Mouse (Mus musculus): ENCODE results near the gene Ulk4. TPM values are rescaled to one million over a fixed set of nuclear protein-coding genes. Genes with fewer than 3 reads are reported as not detected.
A peak's percentile ranks its signal among the peaks of the same experiment; 100 is the strongest.

Gene Ulk4
- polyA plus RNA-seq, 1 experiment from 2014 or later, result 167 TPM

DNA sequence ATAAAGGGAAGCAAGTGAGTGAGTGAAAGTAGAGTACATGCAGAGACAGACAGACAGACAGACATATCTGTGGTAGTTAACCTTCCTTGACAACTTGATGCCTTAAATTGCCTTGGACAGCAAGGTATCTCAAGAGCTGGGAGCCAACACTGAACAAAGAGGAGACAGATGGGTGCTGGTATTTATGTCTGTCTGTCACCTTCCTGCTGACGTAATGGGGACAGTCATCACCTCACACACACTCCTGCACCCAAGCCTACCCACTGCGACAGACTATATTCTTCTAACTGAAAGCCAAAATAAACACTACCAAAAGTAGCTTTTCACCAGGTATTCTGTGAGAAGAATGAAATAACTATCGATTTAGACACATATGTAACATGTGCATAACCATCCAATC lies 196.2 kb downstream of the Ulk4 start:
- Histone ChIP-seq H3K9ac (no peak overlapping the region), H3K27ac (no peak overlapping the region), H3K4me2 (replicated peaks) (no peak overlapping the region), H3K36me3 (no peaks in the 10 kb centered on the region), H3K4me1 (peaks cover 35% of the 10 kb centered on the region), H3K9me3 (no peaks in the 10 kb centered on the region), H3K27me3 (no peaks in the 10 kb centered on the region), H3K4me3 (no peak overlapping the region)
- 84% methylated on average over 3 of the region's 3 CpGs for WGBS
- ATAC-seq (ENCODE audit: low FRiP score, low read depth), result no peak

DNA sequence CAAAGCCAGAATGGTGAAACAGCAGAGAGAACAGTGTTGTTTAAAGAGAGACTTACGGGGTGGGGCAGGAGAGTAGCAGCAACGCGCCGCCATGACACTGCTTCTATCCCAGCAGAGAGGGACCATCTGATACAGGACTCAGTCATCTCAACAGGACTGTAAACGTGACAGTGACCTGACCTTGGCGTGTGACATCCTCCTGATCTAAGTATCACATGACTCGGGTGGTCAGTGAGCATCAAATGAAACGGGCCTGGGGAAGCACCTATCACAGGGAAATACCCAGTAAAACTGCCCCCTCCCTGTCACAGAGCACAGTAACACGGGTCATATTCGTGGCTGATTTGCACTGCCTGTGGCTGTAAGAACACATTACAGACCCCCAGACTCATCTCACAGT lies 196.6 kb downstream of the Ulk4 start:
- Histone ChIP-seq H3K4me1 (peaks cover 40% of the 10 kb centered on the region), H3K27ac (no peak overlapping the region), H3K9ac (no peak overlapping the region), H3K4me3 (no peak overlapping the region), H3K9me3 (no peaks in the 10 kb centered on the region), H3K4me2 (replicated peaks) (no peak overlapping the region), H3K36me3 (no peaks in the 10 kb centered on the region), H3K27me3 (no peaks in the 10 kb centered on the region)
- no peak for ATAC-seq (ENCODE audit: low FRiP score, low read depth)
- 60% methylated on average over 10 of the region's 10 CpGs for WGBS

DNA sequence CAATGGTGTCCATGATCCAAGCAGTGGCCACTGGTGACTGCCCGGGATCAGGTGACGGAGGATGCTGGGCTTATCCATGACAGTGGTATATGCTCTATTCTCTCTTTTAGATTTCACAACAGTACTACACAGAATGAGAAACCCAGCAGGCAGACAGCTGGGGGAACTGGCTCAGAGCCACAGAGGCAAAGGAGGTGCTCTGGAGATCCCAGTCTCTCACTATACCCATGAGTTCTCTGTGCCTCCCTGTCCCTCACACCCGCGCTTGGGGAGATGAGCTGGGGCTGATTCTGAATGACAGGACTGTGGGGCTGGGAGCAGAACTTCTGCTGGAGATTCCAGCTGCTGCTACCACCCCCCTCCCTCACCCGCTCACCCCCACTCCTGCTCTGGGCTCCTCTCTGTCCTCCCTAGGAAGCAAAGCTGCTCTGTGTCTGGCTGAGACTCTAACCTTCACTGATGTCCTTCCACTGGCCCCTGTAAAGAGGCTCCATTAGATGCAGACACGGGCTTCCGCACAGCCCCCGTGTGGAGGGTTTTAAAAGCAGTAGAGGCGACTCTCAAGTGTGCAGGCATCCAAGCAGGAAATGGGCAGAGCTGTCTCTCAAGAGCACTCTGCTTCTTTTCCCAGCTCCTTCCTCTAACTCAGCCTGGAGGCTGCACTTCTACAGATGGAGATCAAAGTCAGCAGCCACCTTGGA lies 197.5 kb downstream of the Ulk4 start:
- Histone ChIP-seq H3K27ac (no peak overlapping the region), H3K4me3 (no peak overlapping the region), H3K36me3 (no peaks in the 10 kb centered on the region), H3K4me1 (peaks cover 41% of the 10 kb centered on the region), H3K4me2 (replicated peaks) (peak overlapping the region; percentile 27), H3K9me3 (no peaks in the 10 kb centered on the region), H3K27me3 (no peaks in the 10 kb centered on the region), H3K9ac (no peak overlapping the region)
- 34% methylated on average over 9 of the region's 9 CpGs for WGBS
- ATAC-seq (ENCODE audit: low FRiP score, low read depth), result 0 out of 2 replicates have a peak, but pooled peaks have one; percentile 34

DNA sequence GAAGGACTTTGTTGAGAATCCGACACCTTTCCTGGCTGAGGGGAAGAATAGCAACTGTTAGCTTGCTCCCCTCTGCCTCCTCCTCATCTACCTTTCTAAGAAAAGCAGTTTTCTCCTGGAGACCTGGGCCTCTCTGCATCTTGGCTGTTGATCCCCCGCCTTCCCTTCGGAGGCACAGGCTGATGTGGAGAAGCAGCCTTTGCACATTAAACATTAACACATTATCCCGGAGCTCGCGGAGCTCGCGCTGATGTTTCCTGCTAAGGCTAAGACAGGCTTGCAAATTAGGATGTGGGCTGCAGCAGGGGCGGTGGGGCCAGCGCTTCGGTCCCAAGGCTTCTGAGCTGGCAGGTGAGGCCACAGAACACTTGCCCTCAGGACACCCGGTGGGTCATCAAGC lies 200.7 kb downstream of the Ulk4 start:
- no peaks in the 10 kb centered on the region for H3K36me3 ChIP-seq
- H3K9me3 ChIP-seq, result no peaks in the 10 kb centered on the region
- H3K9ac ChIP-seq, result no peak overlapping the region
- H3K4me2 ChIP-seq (replicated peaks), result 0 out of 2 replicates have a peak overlapping the region, but pooled peaks have one; percentile 7
- no peak overlapping the region for H3K4me3 ChIP-seq
- no peaks in the 10 kb centered on the region for H3K27me3 ChIP-seq
- H3K4me1 ChIP-seq, result peaks cover 44% of the 10 kb centered on the region
- no peak for ATAC-seq (ENCODE audit: low FRiP score, low read depth)
- H3K27ac ChIP-seq, result 0 out of 2 replicates have a peak overlapping the region, but pooled peaks have one; percentile 15
- WGBS, result 25% methylated on average over 12 of the region's 12 CpGs

DNA sequence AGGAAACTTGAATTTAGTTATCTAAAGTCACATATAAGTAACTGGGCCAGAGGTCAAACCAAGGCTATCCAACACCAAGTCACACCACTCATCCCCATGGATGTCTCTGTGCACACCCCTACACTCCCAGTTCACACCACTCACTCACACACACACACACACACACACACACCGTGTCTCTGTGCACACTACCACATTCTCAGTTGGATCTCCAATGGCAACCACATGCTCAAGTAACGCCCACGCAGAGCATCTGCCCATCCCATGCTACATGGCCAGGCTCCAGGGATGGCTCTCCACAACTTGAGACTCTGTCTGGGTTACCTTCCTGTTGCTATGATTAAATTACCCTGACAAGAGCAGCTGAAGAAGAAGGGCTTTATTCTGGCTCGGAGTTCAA lies 201.8 kb downstream of the Ulk4 start:
- peaks cover 49% of the 10 kb centered on the region for H3K4me1 ChIP-seq
- no peak overlapping the region for H3K9ac ChIP-seq
- H3K4me3 ChIP-seq, result no peak overlapping the region
- WGBS, result 89% methylated on average over 4 of the region's 4 CpGs
- H3K27ac ChIP-seq, result no peak overlapping the region
- H3K27me3 ChIP-seq, result no peaks in the 10 kb centered on the region
- no peaks in the 10 kb centered on the region for H3K9me3 ChIP-seq
- H3K36me3 ChIP-seq, result no peaks in the 10 kb centered on the region
- H3K4me2 ChIP-seq (replicated peaks), result no peak overlapping the region
- ATAC-seq (ENCODE audit: low FRiP score, low read depth), result no peak

DNA sequence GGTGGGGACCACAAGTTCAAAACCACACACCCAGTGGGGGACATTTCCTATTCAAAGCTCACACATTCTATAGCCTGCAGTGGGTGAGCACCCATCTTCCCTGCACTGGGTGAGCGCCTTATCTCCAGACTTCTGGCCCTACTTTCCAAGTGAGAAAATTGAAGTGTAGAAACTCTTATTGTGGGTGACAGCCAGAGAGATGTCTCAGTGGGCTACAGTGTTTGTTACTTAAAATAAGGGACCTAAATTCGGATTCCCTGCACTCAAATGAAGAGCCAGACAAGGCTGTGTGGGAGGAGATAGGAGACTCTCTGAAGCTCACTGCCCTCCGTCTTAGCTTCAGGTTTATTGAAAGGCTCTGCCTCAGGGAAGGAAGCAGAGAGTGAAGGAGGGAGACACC lies 202.3 kb downstream of the Ulk4 start:
- Histone ChIP-seq H3K27me3 (no peaks in the 10 kb centered on the region), H3K27ac (no peak overlapping the region), H3K4me2 (replicated peaks) (no peak overlapping the region), H3K9ac (no peak overlapping the region), H3K36me3 (no peaks in the 10 kb centered on the region), H3K4me3 (no peak overlapping the region), H3K4me1 (peaks cover 45% of the 10 kb centered on the region), H3K9me3 (no peaks in the 10 kb centered on the region)
- ATAC-seq (ENCODE audit: low FRiP score, low read depth), result no peak
- WGBS, result 86% methylated on average over 3 of the region's 3 CpGs

DNA sequence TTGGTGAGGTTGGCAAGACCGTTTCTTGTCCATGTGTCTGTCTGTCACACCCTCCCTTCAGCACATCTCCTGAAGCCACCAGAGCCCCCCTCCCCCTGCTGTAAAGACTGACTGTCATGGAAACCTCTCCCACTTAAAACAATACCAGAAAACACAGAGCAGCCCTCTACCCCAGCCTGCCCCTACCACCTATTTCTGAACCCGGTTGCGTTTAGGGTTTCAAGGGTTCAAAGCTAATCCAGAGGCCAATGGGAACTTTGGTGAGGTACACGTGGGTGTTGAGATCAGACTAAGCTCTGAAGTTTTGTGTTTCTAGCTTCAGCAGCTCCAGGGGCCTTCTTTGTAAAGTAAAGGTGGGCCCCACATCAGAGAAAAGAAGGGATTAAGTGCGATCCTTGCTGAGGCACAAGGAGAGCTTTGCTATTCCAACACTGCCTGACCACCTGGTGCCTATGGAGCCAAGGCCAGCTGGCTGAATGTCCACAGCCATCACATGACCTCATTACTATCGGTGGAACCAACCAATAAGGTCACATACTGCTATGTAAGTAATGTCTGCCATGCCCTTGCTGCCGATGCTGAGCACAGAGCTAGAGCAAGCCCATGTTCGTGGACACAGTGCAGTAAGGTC lies 204.8 kb downstream of the Ulk4 start:
- 0 out of 2 replicates have a peak, but pooled peaks cover 3% of the 10 kb centered on the region for H3K27me3 ChIP-seq
- no peak overlapping the region for H3K9ac ChIP-seq
- H3K27ac ChIP-seq, result peak overlapping the region; percentile 48
- no peaks in the 10 kb centered on the region for H3K36me3 ChIP-seq
- no peak overlapping the region for H3K4me2 ChIP-seq (replicated peaks)
- ATAC-seq (ENCODE audit: low FRiP score, low read depth), result no peak
- 48% methylated on average over 8 of the region's 8 CpGs for WGBS
- no peaks in the 10 kb centered on the region for H3K9me3 ChIP-seq
- peaks cover 39% of the 10 kb centered on the region for H3K4me1 ChIP-seq
- no peak overlapping the region for H3K4me3 ChIP-seq

DNA sequence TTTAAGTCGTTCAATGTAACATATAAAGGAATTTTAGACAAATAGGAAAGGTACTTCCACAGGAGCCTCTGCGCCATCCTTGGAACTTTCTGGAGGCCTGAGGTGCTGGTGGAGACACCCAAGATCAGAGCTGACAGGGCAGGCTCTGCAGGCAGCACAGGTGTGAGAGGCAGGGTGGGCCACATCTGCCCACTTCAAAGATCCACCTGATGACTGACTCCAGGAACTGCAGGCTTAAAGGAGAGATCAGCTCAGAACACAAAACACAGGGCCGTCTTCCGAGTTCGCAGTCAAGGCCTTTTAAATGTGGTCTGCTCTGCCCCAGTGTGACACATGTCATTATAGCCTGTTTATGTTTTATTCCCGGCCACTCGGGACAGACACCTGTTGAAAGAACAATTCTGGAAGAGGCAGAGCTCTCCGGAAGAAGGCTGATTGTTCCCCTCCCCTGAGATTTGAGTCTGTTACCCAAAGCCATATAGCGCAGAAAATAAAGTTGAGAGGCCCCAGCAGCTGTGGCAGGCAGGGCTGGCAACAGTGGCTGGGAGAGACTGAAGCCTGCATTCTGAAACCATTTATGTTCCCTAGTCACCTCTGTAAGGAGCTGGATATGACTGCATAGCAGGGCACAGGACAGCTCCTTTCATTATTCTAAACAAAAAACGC lies 205.4 kb downstream of the Ulk4 start:
- H3K9ac ChIP-seq, result no peak overlapping the region
- H3K9me3 ChIP-seq, result no peaks in the 10 kb centered on the region
- H3K4me2 ChIP-seq (replicated peaks), result no peak overlapping the region
- H3K4me1 ChIP-seq, result peaks cover 42% of the 10 kb centered on the region
- peak; percentile 48 for ATAC-seq (ENCODE audit: low FRiP score, low read depth)
- H3K27ac ChIP-seq, result peak overlapping the region; percentile 48
- H3K36me3 ChIP-seq, result no peaks in the 10 kb centered on the region
- no peak overlapping the region for H3K4me3 ChIP-seq
- WGBS, result 43% methylated on average over 10 of the region's 10 CpGs
- 0 out of 2 replicates have a peak, but pooled peaks cover 3% of the 10 kb centered on the region for H3K27me3 ChIP-seq

DNA sequence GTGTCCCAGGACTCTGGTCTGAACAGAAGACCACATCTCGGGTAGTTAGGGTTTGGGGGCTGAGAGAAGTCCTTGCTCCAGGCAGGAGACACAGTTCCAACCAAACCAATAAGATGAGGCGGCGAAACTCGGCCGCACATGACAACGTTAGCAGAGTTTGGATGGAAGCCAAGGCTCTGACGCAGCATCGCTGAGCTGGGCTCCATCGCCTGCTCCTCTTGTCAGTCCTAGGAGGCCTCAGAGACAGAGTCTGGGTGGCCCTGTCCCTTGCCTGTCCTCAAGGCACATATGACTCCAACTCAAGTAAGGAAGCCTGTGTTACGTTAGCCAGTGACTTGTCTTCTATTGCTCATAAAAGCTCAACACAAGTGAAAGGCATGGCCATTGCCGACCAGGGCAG lies 205.9 kb downstream of the Ulk4 start:
- Histone ChIP-seq H3K4me3 (no peak overlapping the region), H3K9me3 (no peaks in the 10 kb centered on the region), H3K36me3 (no peaks in the 10 kb centered on the region), H3K27ac (no peak overlapping the region), H3K27me3 (0 out of 2 replicates have a peak, but pooled peaks cover 3% of the 10 kb centered on the region), H3K4me2 (replicated peaks) (no peak overlapping the region), H3K9ac (no peak overlapping the region), H3K4me1 (peaks cover 36% of the 10 kb centered on the region)
- no peak for ATAC-seq (ENCODE audit: low FRiP score, low read depth)
- WGBS, result 71% methylated on average over 11 of the region's 11 CpGs

DNA sequence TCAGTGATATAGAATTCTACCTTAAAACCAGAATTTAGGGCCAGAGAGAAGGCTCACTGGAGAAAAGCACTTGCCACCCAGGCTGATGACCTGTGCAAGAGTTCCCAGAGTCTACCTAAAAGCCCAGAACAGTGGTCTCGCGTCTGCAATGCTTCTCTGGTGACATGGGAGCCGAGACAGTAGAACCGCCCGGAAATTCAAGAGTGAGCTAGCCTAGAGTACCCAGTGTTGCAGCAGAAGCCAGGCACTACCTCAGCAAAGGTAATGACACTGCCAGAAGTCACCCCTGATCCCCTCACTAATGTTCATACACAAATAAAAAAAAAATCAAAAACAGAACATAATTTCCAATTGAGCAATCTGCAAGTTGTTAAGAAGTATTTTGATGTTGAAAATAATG lies 208.9 kb downstream of the Ulk4 start:
- 71% methylated on average over 5 of the region's 5 CpGs for WGBS
- no peaks in the 10 kb centered on the region for H3K36me3 ChIP-seq
- H3K27me3 ChIP-seq, result 0 out of 2 replicates have a peak, but pooled peaks cover 3% of the 10 kb centered on the region
- no peak for ATAC-seq (ENCODE audit: low FRiP score, low read depth)
- no peak overlapping the region for H3K4me3 ChIP-seq
- H3K4me1 ChIP-seq, result peaks cover 41% of the 10 kb centered on the region
- no peak overlapping the region for H3K27ac ChIP-seq
- no peak overlapping the region for H3K9ac ChIP-seq
- H3K4me2 ChIP-seq (replicated peaks), result no peak overlapping the region
- no peaks in the 10 kb centered on the region for H3K9me3 ChIP-seq

DNA sequence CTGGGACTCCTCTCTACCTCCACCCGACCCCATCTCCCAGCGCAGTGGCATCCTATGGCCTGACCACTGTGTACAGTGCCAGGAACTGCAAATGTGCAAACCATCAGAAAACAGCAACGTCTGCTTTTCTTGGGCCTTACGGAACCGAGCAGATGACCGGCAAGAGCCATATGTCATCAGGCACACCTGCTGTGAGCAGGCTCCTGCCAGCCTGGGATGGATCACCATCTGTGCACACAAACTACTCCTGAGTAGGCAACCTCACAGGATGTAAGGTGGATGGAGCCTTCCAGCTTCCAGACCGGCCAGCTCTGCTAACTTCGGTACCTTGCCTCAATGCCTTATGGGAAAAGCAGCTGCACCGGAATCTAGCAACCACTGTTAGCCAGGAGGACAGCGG lies 210.0 kb downstream of the Ulk4 start:
- ATAC-seq (ENCODE audit: low FRiP score, low read depth), result no peak
- peaks cover 39% of the 10 kb centered on the region for H3K4me1 ChIP-seq
- 0 out of 2 replicates have a peak, but pooled peaks cover 3% of the 10 kb centered on the region for H3K27me3 ChIP-seq
- H3K27ac ChIP-seq, result no peak overlapping the region
- no peak overlapping the region for H3K4me2 ChIP-seq (replicated peaks)
- no peak overlapping the region for H3K4me3 ChIP-seq
- no peaks in the 10 kb centered on the region for H3K36me3 ChIP-seq
- WGBS, result 59% methylated on average over 10 of the region's 10 CpGs
- no peak overlapping the region for H3K9ac ChIP-seq
- no peaks in the 10 kb centered on the region for H3K9me3 ChIP-seq

DNA sequence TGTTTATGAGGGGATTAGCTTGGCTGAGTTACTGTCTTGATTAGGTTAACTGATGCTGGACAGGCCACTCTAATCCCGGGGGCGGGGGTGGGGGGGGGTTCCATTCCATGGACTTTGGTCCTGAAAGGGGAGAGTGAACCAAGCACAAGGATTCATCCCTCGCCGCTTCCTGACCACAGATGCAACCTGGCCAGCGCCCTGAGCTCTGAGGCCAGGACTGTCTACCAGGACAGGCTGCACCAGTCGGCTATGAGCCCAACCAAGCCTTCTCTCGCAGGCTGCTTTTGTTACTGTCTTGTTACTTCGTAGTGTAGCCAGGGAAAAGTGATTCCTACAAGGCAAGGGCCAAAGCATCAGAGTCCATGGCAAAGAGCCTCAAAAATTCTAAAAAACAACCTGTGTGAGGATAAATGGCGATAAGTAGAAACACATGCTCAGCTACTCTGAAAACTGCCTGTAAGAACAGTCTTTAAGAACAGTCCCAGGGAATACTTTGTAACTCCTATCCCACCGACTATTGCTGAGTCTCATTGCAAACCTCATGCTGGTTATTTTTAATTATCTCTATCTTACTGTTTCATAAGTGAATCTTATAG lies 211.5 kb downstream of the Ulk4 start:
- Histone ChIP-seq H3K36me3 (no peaks in the 10 kb centered on the region), H3K9me3 (no peaks in the 10 kb centered on the region), H3K4me2 (replicated peaks) (no peak overlapping the region), H3K4me1 (peaks cover 32% of the 10 kb centered on the region), H3K4me3 (no peak overlapping the region), H3K27me3 (0 out of 2 replicates have a peak, but pooled peaks cover 3% of the 10 kb centered on the region), H3K9ac (no peak overlapping the region), H3K27ac (no peak overlapping the region; the same call in 1 of the 2 replicates)
- no peak for ATAC-seq (ENCODE audit: low FRiP score, low read depth)
- WGBS, result 49% methylated on average over 10 of the region's 10 CpGs

Data from limb, embryonic 13.5 days (tissue).